Mouse (Mus musculus) megakaryocyte-erythroid progenitor cell, adult 5-6 weeks (primary cell): Measurements from ENCODE around the gene Rad17. TPM values are rescaled to one million over a fixed set of nuclear protein-coding genes. Genes with fewer than 3 reads are reported as not detected.

Source experiments
- ATAC-seq: replicated peaks from 2 replicates; pipeline ENCODE4 v1.8.0; 2016; ENCODE audit warnings: mild to moderate bottlenecking, inconsistent platforms; ENCODE audit not compliant: severe bottlenecking, poor library complexity, low FRiP score, low TSS enrichment
- total RNA-seq, 2 experiments: library from RNA; stranded (forward) in 1 of 2; stranded (reverse) in 1 of 2; fragments of 200-1000, 215-1000 nt in 1 of 2; fragments of >200 nt in 1 of 2; fragmentation: Nextera tagmentation in 1 of 2; gene quantifications; 2 replicates each; pipeline ENCODE4 v1.2.3; 2014 to 2017

Gene Rad17
- total RNA-seq, 2 experiments from 2014 or later: 34.6 to 51.5 TPM

- no peak for ATAC-seq
Observed at GRCm38 (mm10) chr13:100617583-100617982, 33.3 kb downstream of the Rad17 start.

- peak; percentile 80 for ATAC-seq
Observed at GRCm38 (mm10) chr13:100616181-100617087, 34.4 kb downstream of the Rad17 start, which contains the start of gene Marveld2. TSS of gene Marveld2 (minus strand) at chr13:100616971.

- no peak for ATAC-seq
Observed at GRCm38 (mm10) chr13:100612903-100613302, 37.9 kb downstream of the Rad17 start.

- no peak for ATAC-seq
Observed at GRCm38 (mm10) chr13:100612251-100612650, 38.6 kb downstream of the Rad17 start.

GRCm38 (mm10) chr13:100611266-100611665 lies 39.6 kb downstream of the Rad17 start:
- ATAC-seq: no peak

GRCm38 (mm10) chr13:100607756-100608155 lies 43.1 kb downstream of the Rad17 start:
- no peak for ATAC-seq

- ATAC-seq: no peak
Observed at GRCm38 (mm10) chr13:100605845-100606244, 45.0 kb downstream of the Rad17 start.

- ATAC-seq: no peak
Observed at GRCm38 (mm10) chr13:100603738-100604095, 47.1 kb downstream of the Rad17 start.

GRCm38 (mm10) chr13:100603031-100603737 lies 47.7 kb downstream of the Rad17 start:
- no peak for ATAC-seq

- ATAC-seq: no peak
Observed at GRCm38 (mm10) chr13:100602239-100602902, 48.5 kb downstream of the Rad17 start.

- no peak for ATAC-seq
Observed at GRCm38 (mm10) chr13:100601034-100601433, 49.8 kb downstream of the Rad17 start.

- no peak for ATAC-seq
Observed at GRCm38 (mm10) chr13:100600317-100600716, 50.5 kb downstream of the Rad17 start.

GRCm38 (mm10) chr13:100597284-100597683 lies 53.6 kb downstream of the Rad17 start:
- no peak for ATAC-seq

- no peak; the same call in 1 of the 2 replicates for ATAC-seq
Observed at GRCm38 (mm10) chr13:100595552-100595885, 55.3 kb downstream of the Rad17 start.

- ATAC-seq: no peak
Observed at GRCm38 (mm10) chr13:100594838-100595551, 55.9 kb downstream of the Rad17 start.

GRCm38 (mm10) chr13:100594041-100594792 lies 56.6 kb downstream of the Rad17 start:
- ATAC-seq: peak; percentile 88

GRCm38 (mm10) chr13:100588646-100589045 lies 62.2 kb downstream of the Rad17 start:
- peak; percentile 50; the same call in 1 of the 2 replicates for ATAC-seq

- ATAC-seq: no peak
Observed at GRCm38 (mm10) chr13:100582144-100582543, 68.7 kb downstream of the Rad17 start.

- ATAC-seq: no peak
Observed at GRCm38 (mm10) chr13:100581701-100582100, 69.2 kb downstream of the Rad17 start.
